Mouse (Mus musculus) forebrain, postnatal 0 days (tissue): Measurements from ENCODE around the gene Sfxn1. TPM values are rescaled to one million over a fixed set of nuclear protein-coding genes. Genes with fewer than 3 reads are reported as not detected.
A peak's percentile ranks its signal among the peaks of the same experiment; 100 is the strongest.

Source experiments
- ATAC-seq: fragments of 200-750 bp; cut with Nextera tagmentation; 2 replicates; pipeline ENCODE4 v1.8.0; 2017; ENCODE audit warnings: mild to moderate bottlenecking, moderate library complexity
- DNase-seq: peaks from one replicate; pipeline ENCODE4 v3.0.0-alpha.2; 2015
- H3K27ac ChIP-seq: fragments of 300-500 bp; sonication (generic); 2 replicates; pipeline ENCODE4 v1.5.1; 2014; ENCODE audit warnings: low read depth, mild to moderate bottlenecking, antibody characterized with exemption, low read length, moderate library complexity, mixed read lengths
- H3K27me3 ChIP-seq: fragments of 300-500 bp; sonication (generic); 2 replicates; pipeline ENCODE4 v1.6.1; 2014; ENCODE audit warnings: mild to moderate bottlenecking, low read length, mixed read lengths; ENCODE audit not compliant: insufficient read depth
- H3K36me3 ChIP-seq: fragments of 300-500 bp; sonication (generic); 2 replicates; pipeline ENCODE4 v1.6.1; 2014; ENCODE audit warnings: mild to moderate bottlenecking, moderate library complexity; ENCODE audit not compliant: insufficient read depth
- H3K4me1 ChIP-seq: fragments of 300-500 bp; sonication (generic); 2 replicates; pipeline ENCODE4 v1.6.1; 2014; ENCODE audit warnings: antibody characterized with exemption; ENCODE audit not compliant: insufficient read depth
- H3K4me2 ChIP-seq: fragments of 300-500 bp; sonication (generic); 2 replicates; pipeline ENCODE4 v1.6.1; 2014; ENCODE audit warnings: low read depth, mild to moderate bottlenecking, moderate library complexity
- H3K4me3 ChIP-seq: fragments of 300-500 bp; sonication (generic); 2 replicates; pipeline ENCODE4 v1.5.1; 2014; ENCODE audit warnings: low read depth, low read length, mixed read lengths
- H3K9ac ChIP-seq: fragments of 300-500 bp; sonication (generic); 2 replicates; pipeline ENCODE4 v1.6.1; 2014; ENCODE audit warnings: mild to moderate bottlenecking
- H3K9me3 ChIP-seq: fragments of 300-500 bp; sonication (generic); 2 replicates; pipeline ENCODE4 v1.6.1; 2016; ENCODE audit warnings: low read length
- CTCF ChIP-seq: sonication (generic); IDR thresholded peaks from 2 replicates; pipeline ENCODE4 v1.5.1; 2016; ENCODE audit warnings: antibody characterized with exemption, control low read depth, low read depth
- WGBS: fragments of 180-500 bp; shearing (Covaris S2); extraction: QIAGEN DNeasy Blood & Tissue Kit; methylation state at CpG from one replicate; pipeline ENCODE4 v1.1.7; 2014; 5-methylcytosine and 5-hydroxymethylcytosine counted together
- polyA plus RNA-seq: library from polyadenylated mRNA; unstranded; fragments of >200 nt; fragmentation: Nextera tagmentation; extraction: Ambion mirVana; gene quantifications from 2 replicates; pipeline ENCODE4 v1.2.1, GENCODE M21; 2015
- total RNA-seq: library from RNA; depleted of rRNA; stranded (reverse); fragments of >200 nt; gene quantifications from 2 replicates; pipeline ENCODE4 v1.2.3, GENCODE M21; 2014

Gene Sfxn1
- total and polyA plus RNA-seq, 2 experiments from 2014 or later = 102 to 116 TPM

DNA sequence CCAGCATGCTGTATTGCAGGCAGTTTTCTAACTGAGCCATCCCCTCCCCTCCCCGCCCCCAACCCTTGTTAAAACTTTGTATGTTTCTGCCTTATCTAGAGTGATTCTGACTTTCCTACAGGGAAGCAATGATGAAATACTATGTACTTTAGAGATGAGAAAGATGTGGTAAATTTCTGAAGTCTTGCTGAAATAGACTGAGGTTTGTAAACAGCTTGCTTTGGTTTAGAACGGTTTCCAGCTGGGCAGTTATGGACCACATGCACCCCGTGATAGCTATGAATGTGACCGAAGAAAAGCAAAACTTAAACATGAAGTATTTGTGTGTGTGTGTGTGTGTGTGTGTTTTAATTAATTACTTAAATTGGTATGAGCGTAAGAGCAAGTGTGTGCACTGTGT is 13.2 kb downstream of the Sfxn1 start:
- H3K4me2 ChIP-seq = no peak overlapping the region
- ATAC-seq = no peak
- no peaks in the 10 kb centered on the region for H3K9me3 ChIP-seq

DNA sequence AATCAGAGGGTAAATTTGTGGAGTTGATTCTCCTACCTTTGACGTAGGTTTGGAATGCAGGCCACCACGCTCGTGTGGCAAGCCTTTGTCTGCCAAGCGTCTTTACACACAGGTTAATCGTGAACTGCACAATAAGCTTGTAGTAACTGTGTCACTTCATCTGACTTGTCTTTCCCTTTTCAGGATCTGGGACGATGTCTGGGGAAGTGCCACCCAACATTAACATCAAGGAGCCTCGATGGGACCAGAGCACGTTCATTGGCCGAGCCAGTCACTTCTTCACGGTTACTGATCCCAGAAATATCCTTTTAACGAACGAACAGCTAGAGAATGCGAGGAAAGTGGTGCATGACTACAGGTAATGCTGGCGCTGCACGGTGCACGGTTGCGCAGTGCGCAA is 13.6 kb downstream of the Sfxn1 start:
- no peaks in the 10 kb centered on the region for H3K4me1 ChIP-seq
- no peak for DNase-seq
- TF ChIP-seq CTCF = no peak

More for the DNA sequence above, 13.2 kb downstream of the Sfxn1 start:
- no peak for DNase-seq
- Histone ChIP-seq H3K36me3 (peaks cover 38% of the 10 kb centered on the region), H3K27me3 (no peaks in the 10 kb centered on the region), H3K9ac (no peak overlapping the region), H3K4me3 (no peak overlapping the region), H3K4me1 (no peaks in the 10 kb centered on the region), H3K27ac (no peak overlapping the region)
- 89% methylated on average over 5 of the region's 5 CpGs for WGBS
- TF ChIP-seq CTCF = no peak

GRCm38 (mm10) chr13:54091719-54092118 is 20.1 kb downstream of the Sfxn1 start:
- Histone ChIP-seq H3K4me3 (no peak overlapping the region), H3K36me3 (peaks cover 71% of the 10 kb centered on the region), H3K9ac (no peak overlapping the region), H3K4me2 (no peak overlapping the region), H3K27me3 (no peaks in the 10 kb centered on the region), H3K9me3 (no peaks in the 10 kb centered on the region), H3K27ac (no peak overlapping the region), H3K4me1 (no peaks in the 10 kb centered on the region)
- WGBS = 74% methylated on average over 6 of the region's 6 CpGs
- ATAC-seq (no peak), DNase-seq (no peak)
- no peak; the same call in 1 of the 2 replicates for TF ChIP-seq CTCF

More for the DNA sequence above, 13.6 kb downstream of the Sfxn1 start:
- no peak overlapping the region for H3K4me2 ChIP-seq
- WGBS = 87% methylated on average over 18 of the region's 18 CpGs
- no peak overlapping the region for H3K9ac ChIP-seq
- no peaks in the 10 kb centered on the region for H3K27me3 ChIP-seq
- no peaks in the 10 kb centered on the region for H3K9me3 ChIP-seq
- no peak overlapping the region for H3K4me3 ChIP-seq
- H3K36me3 ChIP-seq = peaks cover 40% of the 10 kb centered on the region
- no peak overlapping the region for H3K27ac ChIP-seq
- no peak for ATAC-seq

DNA sequence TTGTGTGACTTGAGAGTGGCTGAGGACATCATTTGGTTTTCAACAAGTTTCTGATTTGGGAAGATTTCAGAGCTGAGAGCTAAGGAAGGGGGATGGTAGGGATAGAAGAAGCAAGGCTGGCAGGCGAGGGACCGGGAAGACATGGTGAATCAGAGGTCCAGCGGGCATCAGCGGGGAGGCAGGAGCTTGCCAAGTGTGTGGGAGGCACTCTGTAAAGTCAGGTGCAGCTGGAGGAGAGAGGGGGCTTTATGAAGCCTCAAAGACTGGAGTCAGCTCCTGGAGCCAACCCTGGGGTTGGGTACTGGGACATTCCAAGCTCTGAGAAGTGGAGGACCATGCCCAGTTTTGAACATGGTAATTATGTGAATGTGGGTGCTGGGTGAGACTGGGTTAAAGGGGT is 22.7 kb downstream of the Sfxn1 start:
- Histone ChIP-seq H3K27ac (no peak overlapping the region), H3K9ac (no peak overlapping the region), H3K4me1 (no peaks in the 10 kb centered on the region), H3K4me3 (no peak overlapping the region), H3K27me3 (no peaks in the 10 kb centered on the region), H3K36me3 (peaks cover 60% of the 10 kb centered on the region), H3K4me2 (no peak overlapping the region), H3K9me3 (no peaks in the 10 kb centered on the region)
- no peak for ATAC-seq
- no peak for DNase-seq
- WGBS = 82% methylated on average over 4 of the region's 4 CpGs
- no peak for TF ChIP-seq CTCF

GRCm38 (mm10) chr13:54094963-54095362 is 23.3 kb downstream of the Sfxn1 start:
- H3K27ac ChIP-seq = no peak overlapping the region
- H3K9me3 ChIP-seq = no peaks in the 10 kb centered on the region
- no peak overlapping the region for H3K9ac ChIP-seq
- H3K4me3 ChIP-seq = no peak overlapping the region
- ATAC-seq (peak; percentile 25; the same call in 1 of the 2 replicates), DNase-seq (no peak)
- 57% methylated on average over 6 of the region's 6 CpGs for WGBS
- H3K27me3 ChIP-seq = no peaks in the 10 kb centered on the region
- H3K4me1 ChIP-seq = no peaks in the 10 kb centered on the region
- H3K4me2 ChIP-seq = no peak overlapping the region
- H3K36me3 ChIP-seq = peaks cover 54% of the 10 kb centered on the region
- TF ChIP-seq CTCF = no peak

GRCm38 (mm10) chr13:54095721-54096120 is 24.1 kb downstream of the Sfxn1 start:
- Histone ChIP-seq H3K4me3 (no peak overlapping the region), H3K9ac (no peak overlapping the region), H3K36me3 (peaks cover 54% of the 10 kb centered on the region), H3K9me3 (no peaks in the 10 kb centered on the region), H3K4me2 (no peak overlapping the region), H3K27ac (no peak overlapping the region), H3K27me3 (no peaks in the 10 kb centered on the region), H3K4me1 (no peaks in the 10 kb centered on the region)
- ATAC-seq (no peak), DNase-seq (no peak)
- TF ChIP-seq CTCF = no peak
- WGBS = 88% methylated on average over 8 of the region's 8 CpGs

DNA sequence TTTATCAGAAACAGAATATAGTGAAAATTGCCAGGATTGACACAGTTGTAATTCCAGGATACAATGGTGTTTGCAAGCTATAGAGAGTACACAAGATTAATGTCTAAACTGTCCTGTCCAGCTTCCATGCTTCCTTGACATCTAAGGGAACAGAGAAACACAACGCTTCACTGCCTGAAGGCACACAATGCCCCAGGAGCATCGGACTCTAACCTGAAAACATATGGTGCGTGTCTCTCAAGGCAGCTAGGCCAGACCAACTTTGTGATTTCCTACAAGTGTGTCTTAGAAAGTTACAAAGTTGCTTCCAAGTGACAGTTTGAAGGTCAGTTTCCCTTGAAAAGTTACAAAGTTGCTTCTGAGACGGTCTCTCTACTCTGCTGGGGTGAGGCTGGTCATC is 25.6 kb downstream of the Sfxn1 start:
- DNase-seq = no peak
- 95% methylated on average over 4 of the region's 4 CpGs for WGBS
- H3K27ac ChIP-seq = no peak overlapping the region
- H3K36me3 ChIP-seq = peaks cover 41% of the 10 kb centered on the region
- no peak overlapping the region for H3K4me3 ChIP-seq
- no peak overlapping the region for H3K4me2 ChIP-seq
- H3K9ac ChIP-seq = no peak overlapping the region
- H3K9me3 ChIP-seq = no peaks in the 10 kb centered on the region
- no peaks in the 10 kb centered on the region for H3K4me1 ChIP-seq
- H3K27me3 ChIP-seq = no peaks in the 10 kb centered on the region
- ATAC-seq = no peak
- no peak for TF ChIP-seq CTCF

DNA sequence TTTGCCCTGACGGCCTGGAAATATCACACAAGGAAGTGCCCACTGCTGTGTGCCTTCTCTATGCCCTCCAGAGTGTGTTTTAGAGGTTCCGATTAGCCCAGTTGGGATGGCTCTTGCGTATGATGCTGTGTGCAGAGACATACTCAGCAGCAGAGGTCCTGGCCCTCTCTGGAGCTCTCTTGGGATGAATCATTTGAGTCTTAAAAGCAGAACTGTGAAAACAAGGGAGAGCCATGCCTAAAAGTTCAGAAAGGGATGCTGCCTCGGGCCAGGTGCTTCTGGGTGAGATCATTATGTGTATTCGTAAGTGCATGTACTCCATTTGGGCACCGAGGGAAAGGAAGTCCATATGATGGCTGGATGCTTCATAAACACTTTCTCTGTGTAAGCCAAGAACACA is 26.1 kb downstream of the Sfxn1 start:
- no peak overlapping the region for H3K4me3 ChIP-seq
- H3K4me1 ChIP-seq = no peaks in the 10 kb centered on the region
- ATAC-seq (no peak), DNase-seq (no peak)
- H3K9me3 ChIP-seq = no peaks in the 10 kb centered on the region
- H3K9ac ChIP-seq = no peak overlapping the region
- H3K27me3 ChIP-seq = no peaks in the 10 kb centered on the region
- 91% methylated on average over 6 of the region's 6 CpGs for WGBS
- no peak overlapping the region for H3K27ac ChIP-seq
- no peak overlapping the region for H3K4me2 ChIP-seq
- peaks cover 35% of the 10 kb centered on the region for H3K36me3 ChIP-seq
- no peak for TF ChIP-seq CTCF
